Mouse (Mus musculus) liver, postnatal 0 days (tissue): ENCODE results near the gene Hba-x. TPM values are rescaled to one million over a fixed set of nuclear protein-coding genes. Genes with fewer than 3 reads are reported as not detected.
"Not testable (repeated sequence)": the region's sequence is repeated elsewhere in the genome, so short reads cannot be mapped to it uniquely, and the experiment has no call there.

Experiments
- ATAC-seq: fragments of 200-750 bp; cut with Nextera tagmentation; 2 replicates; pipeline ENCODE4 v1.8.0; 2017; ENCODE audit warnings: mild to moderate bottlenecking, moderate library complexity
- DNase-seq: peaks from one replicate; pipeline ENCODE4 v3.0.0-alpha.2; 2016
- H3K27ac ChIP-seq: fragments of 300-500 bp; sonication (generic); 2 replicates; pipeline ENCODE4 v1.5.1; 2014; ENCODE audit warnings: antibody characterized with exemption, moderate library complexity, mild to moderate bottlenecking, low read depth
- H3K27me3 ChIP-seq: fragments of 300-500 bp; sonication (generic); 2 replicates; pipeline ENCODE4 v1.6.1; 2014; ENCODE audit warnings: low read length, control low read depth, mixed read lengths; ENCODE audit not compliant: insufficient read depth
- H3K36me3 ChIP-seq: fragments of 300-500 bp; sonication (generic); replicated peaks from 2 replicates; pipeline ENCODE4 v1.6.1; 2014; ENCODE audit warnings: mild to moderate bottlenecking, control low read depth, low read length, moderate library complexity, mixed read lengths; ENCODE audit not compliant: insufficient read depth
- H3K4me1 ChIP-seq: fragments of 300-500 bp; sonication (generic); 2 replicates; pipeline ENCODE4 v1.6.1; 2014; ENCODE audit warnings: antibody characterized with exemption, mild to moderate bottlenecking, control low read depth; ENCODE audit not compliant: insufficient read depth
- H3K4me2 ChIP-seq: fragments of 300-500 bp; sonication (generic); 2 replicates; pipeline ENCODE4 v1.6.1; 2014; ENCODE audit warnings: low read depth, mild to moderate bottlenecking, low read length, moderate library complexity, mixed read lengths
- H3K4me3 ChIP-seq: fragments of 300-500 bp; sonication (generic); 2 replicates; pipeline ENCODE4 v1.5.1; 2014; ENCODE audit warnings: low read depth, low read length
- H3K9ac ChIP-seq: fragments of 300-500 bp; sonication (generic); replicated peaks from 2 replicates; pipeline ENCODE4 v1.6.1; 2014; ENCODE audit warnings: mild to moderate bottlenecking, moderate library complexity
- H3K9me3 ChIP-seq: fragments of 300-500 bp; sonication (generic); 2 replicates; pipeline ENCODE4 v1.6.1; 2016; ENCODE audit warnings: mild to moderate bottlenecking, control low read depth, low read length, mixed read lengths
- CTCF ChIP-seq: sonication (generic); IDR thresholded peaks from 2 replicates; pipeline ENCODE4 v1.5.1; 2016; ENCODE audit warnings: antibody characterized with exemption, low read depth
- EP300 ChIP-seq: IDR thresholded peaks from 2 replicates; pipeline ENCODE4 v1.6.1; 2016; ENCODE audit warnings: antibody characterized with exemption, low read depth, mild to moderate bottlenecking
- WGBS: fragments of 180-500 bp; shearing (Covaris S2); extraction: QIAGEN DNeasy Blood & Tissue Kit; methylation state at CpG from one replicate; pipeline ENCODE4 v1.1.7; 2014; ENCODE audit not compliant: insufficient replicate concordance; 5-methylcytosine and 5-hydroxymethylcytosine counted together
- polyA plus RNA-seq: library from polyadenylated mRNA; unstranded; fragments of >200 nt; fragmentation: Nextera tagmentation; extraction: Ambion mirVana; gene quantifications from 2 replicates; pipeline ENCODE4 v1.2.1, GENCODE M21; 2015

Hba-x gene
- polyA plus RNA-seq, 1 experiment from 2014 or later: 5.6 TPM

DNA sequence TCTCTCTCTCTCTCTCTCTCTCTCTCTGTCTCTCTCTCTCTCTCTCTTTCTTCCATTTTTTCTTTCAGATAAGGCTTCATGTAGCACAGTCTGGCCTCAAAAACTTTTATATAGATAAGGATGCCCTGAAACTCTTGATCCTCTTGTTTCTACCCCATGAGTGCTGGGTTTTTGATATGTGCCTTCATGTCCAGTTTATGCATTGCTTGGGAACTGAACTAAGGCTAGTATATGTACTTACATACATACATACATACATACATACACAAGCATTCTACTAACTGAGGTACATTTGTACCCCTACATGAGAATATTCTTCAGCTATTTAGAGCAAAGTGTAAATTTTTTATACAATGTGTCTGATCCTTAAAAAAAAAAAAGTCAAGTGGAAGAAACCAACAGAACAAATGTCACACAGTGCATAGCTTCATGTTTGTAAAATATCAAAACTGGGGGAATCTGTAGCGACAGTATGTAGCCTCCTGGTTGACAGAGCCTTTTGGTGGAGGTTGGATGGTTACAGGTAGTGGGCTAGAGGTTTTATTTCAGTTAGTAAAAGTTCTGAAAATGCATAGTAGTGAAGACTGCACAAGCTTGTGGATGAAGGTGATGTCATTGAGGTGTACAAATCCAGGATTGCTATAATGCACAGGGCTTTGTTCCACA is 21.8 kb downstream of the Hba-x start:
- H3K4me1 ChIP-seq: peaks cover 10% of the 10 kb centered on the region
- 0 out of 2 replicates have a peak, but pooled peaks cover 2% of the 10 kb centered on the region for H3K36me3 ChIP-seq
- H3K27ac ChIP-seq: peak overlapping the region; percentile 66
- DNase-seq (no peak), ATAC-seq (peak; percentile 1)
- H3K27me3 ChIP-seq: no peaks in the 10 kb centered on the region
- 87% methylated on average over 1 of the region's 1 CpGs for WGBS
- H3K4me3 ChIP-seq: peak overlapping the region; percentile 43
- H3K9ac ChIP-seq: peak overlapping the region; percentile 35; the same call in 1 of the 2 replicates
- TF ChIP-seq EP300 (peak; percentile 63), CTCF (no peak)
- H3K4me2 ChIP-seq: peak overlapping the region; percentile 44
- H3K9me3 ChIP-seq: no peaks in the 10 kb centered on the region

DNA sequence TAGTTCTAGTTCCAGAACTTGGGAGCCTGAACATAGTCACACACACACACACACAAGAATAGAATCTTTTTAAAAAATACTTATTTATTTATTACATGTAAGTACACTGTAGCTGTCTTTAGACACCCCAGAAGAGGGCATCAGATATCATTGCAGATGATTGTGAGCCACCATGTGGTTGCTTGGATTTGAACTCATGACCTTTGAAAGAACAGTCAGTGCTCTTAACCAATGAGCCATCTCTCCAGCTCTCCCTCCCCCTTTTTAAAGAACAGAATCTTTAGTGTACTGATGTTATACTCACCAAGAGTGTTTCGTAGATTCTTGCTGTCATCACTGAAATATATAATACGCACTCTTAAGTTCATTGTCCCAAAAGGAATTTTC is 22.3 kb downstream of the Hba-x start:
- Histone ChIP-seq H3K9ac (peak overlapping the region; percentile 35; the same call in 1 of the 2 replicates), H3K4me3 (peak overlapping the region; percentile 43; the same call in 1 of the 2 replicates), H3K27ac (peak overlapping the region; percentile 66), H3K4me2 (peak overlapping the region; percentile 44), H3K36me3 (0 out of 2 replicates have a peak, but pooled peaks cover 2% of the 10 kb centered on the region), H3K4me1 (peaks cover 10% of the 10 kb centered on the region), H3K27me3 (no peaks in the 10 kb centered on the region), H3K9me3 (no peaks in the 10 kb centered on the region)
- TF ChIP-seq EP300 (no peak), CTCF (peak; percentile 17; the same call in 1 of the 2 replicates)
- 89% methylated on average over 2 of the region's 2 CpGs for WGBS
- ATAC-seq: peak; percentile 1
- no peak for DNase-seq

DNA sequence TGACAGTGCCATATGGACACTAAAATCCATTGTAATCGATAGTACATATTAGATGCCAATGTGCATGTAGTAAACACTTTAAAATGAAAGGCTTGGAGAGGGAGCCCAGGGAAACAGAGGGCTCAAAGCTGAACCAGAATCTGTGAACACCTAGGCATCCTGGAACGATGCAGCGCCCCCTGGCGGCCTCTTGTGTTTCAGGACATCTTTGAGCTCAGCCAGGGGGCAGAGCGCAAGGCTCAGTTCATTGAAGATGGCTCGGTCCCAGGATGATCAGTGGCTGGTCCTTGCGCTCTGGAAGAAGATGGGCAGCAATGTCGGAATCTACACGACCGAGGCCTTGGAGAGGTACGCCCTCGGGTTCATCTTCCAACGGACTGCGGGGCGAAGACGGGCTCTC is 23.7 kb downstream of the Hba-x start, which contains the start of gene Hbq1a:
Hbq1a (plus strand) TSS at position 205 of the 400 bp plus-strand sequence.
- 9% methylated on average over 16 of the region's 16 CpGs for WGBS
- H3K27ac ChIP-seq: peak within 1 kb of the TSS; percentile 16; the same call in 1 of the 2 replicates
- H3K4me1 ChIP-seq, H3K9me3 ChIP-seq, H3K9ac ChIP-seq, H3K36me3 ChIP-seq, H3K27me3 ChIP-seq: not testable (repeated sequence)
- ATAC-seq (0 out of 2 replicates have a peak, but pooled peaks have one; percentile 7), DNase-seq (peak; percentile 71)
- H3K4me3 ChIP-seq: peak within 1 kb of the TSS; percentile 22; the same call in 1 of the 2 replicates
- peak within 1 kb of the TSS; percentile 55 for H3K4me2 ChIP-seq
- peak; percentile 89 for TF ChIP-seq CTCF

DNA sequence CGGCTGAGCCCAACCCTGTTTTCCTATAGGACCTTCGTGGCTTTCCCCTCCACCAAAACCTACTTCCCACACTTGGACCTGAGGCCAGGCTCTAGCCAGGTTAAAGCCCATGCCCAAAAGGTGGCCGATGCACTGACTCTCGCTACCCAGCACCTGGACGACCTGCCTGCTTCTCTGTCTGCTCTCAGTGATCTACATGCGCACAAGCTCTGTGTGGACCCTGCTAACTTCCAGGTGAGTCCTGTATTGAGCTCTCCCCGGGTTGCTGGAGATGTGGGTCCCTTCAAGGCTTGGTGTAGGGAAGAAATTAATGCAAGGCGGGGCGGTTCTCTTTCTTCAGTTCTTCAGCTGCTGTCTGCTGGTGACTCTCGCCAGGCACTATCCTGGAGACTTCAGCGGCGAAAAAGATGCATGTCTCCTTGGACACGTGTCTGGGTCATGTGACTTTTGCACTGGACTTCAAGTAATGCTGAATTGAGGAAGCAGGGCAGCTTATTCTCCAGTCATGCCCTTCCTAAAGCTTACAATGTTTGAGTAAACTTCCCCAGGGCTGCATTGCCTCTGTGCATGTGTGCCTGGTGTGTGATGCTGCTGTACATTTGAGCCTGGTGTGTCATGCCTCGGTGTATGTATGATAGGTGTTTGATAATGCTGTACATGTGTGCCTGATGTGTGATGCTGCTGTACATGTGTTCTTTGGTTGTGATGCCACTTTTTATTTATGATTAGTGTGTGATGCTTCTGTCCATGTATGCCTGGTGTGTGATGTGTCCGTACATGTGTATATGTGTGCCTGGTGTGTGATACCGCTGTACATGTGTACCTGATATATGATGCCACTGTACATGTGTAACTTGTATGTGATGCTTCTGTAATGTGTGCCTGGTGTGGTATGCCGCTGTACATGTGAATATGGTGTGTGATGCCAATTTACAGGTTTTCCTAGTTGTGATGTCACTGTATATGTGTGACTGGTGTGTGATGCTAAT is 24.4 kb downstream of the Hba-x start:
- ATAC-seq: no peak
- TF ChIP-seq CTCF (no peak), EP300 (no peak)
- no peaks in the 10 kb centered on the region for H3K9me3 ChIP-seq
- no peaks in the 10 kb centered on the region for H3K27me3 ChIP-seq
- H3K4me2 ChIP-seq: peak overlapping the region; percentile 55
- H3K36me3 ChIP-seq: 0 out of 2 replicates have a peak, but pooled peaks cover 2% of the 10 kb centered on the region
- no peak overlapping the region for H3K27ac ChIP-seq
- no peaks in the 10 kb centered on the region for H3K4me1 ChIP-seq
- H3K4me3 ChIP-seq: peak overlapping the region; percentile 22; the same call in 1 of the 2 replicates
- no peak for DNase-seq
- WGBS: 51% methylated on average over 13 of the region's 17 CpGs
- H3K9ac ChIP-seq: no peak overlapping the region

DNA sequence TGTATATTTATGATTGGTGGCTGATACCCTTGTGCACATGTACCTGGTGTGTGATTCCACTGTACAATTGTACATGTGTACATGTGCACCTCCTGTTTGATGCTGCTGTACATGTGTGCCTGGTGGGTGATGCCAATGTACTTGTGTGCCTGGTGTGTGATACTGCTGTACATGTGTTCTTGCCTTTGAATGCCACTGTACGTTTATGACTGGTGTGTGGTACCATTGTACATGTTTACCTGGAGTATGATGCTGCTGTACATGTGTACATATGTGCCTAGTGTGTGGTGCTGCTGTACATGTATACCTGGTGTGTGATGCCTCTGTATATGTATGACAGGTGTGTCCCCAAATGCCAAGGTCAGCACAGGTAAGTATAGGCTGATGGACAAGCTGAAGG is 25.3 kb downstream of the Hba-x start:
- no peak overlapping the region for H3K9ac ChIP-seq
- H3K36me3 ChIP-seq: 0 out of 2 replicates have a peak, but pooled peaks cover 2% of the 10 kb centered on the region
- ATAC-seq: no peak
- no peak overlapping the region for H3K4me2 ChIP-seq
- no peaks in the 10 kb centered on the region for H3K27me3 ChIP-seq
- WGBS: 68% methylated on average over 1 of the region's 1 CpGs
- TF ChIP-seq EP300 (no peak), CTCF (no peak)
- H3K27ac ChIP-seq: no peak overlapping the region
- DNase-seq: no peak
- H3K4me1 ChIP-seq: no peaks in the 10 kb centered on the region
- no peaks in the 10 kb centered on the region for H3K9me3 ChIP-seq
- no peak overlapping the region for H3K4me3 ChIP-seq

DNA sequence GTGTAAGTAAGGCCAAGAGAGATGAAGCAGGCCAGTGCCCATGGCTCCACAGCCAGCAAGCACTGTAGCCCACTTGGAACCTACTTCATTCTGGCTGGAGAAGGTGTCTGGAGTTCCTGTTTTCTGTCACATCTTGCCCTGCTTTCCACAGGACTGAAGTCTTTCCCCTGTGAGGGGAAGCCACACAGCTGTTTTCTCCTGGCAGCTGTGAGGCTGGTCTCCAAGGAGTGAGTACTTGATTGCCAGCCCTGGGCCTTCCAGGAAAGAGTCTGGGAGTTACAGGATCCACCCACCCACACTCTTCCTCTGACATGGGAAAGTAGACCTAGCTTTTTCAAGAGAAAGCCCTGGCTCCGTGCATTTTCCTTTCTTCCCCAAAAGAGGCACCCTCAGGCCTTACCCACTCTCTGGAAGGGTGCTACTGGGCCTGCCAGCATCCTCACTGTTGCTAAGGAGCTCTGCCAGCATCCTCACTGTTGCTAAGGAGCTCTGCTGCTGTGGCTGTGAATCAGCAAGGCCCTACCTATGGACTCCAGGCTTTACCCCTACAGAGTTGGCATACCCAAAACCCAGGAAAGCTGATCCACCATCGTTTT is 26.7 kb downstream of the Hba-x start:
- TF ChIP-seq CTCF (no peak), EP300 (no peak)
- Histone ChIP-seq H3K4me2 (no peak overlapping the region), H3K4me3 (no peak overlapping the region), H3K36me3 (0 out of 2 replicates have a peak, but pooled peaks cover 2% of the 10 kb centered on the region), H3K27ac (no peak overlapping the region), H3K4me1 (no peaks in the 10 kb centered on the region), H3K9ac (no peak overlapping the region), H3K9me3 (no peaks in the 10 kb centered on the region), H3K27me3 (no peaks in the 10 kb centered on the region)
- ATAC-seq (no peak), DNase-seq (no peak)
- 20% methylated on average over 2 of the region's 2 CpGs for WGBS
